Mouse (Mus musculus) kidney, adult 11 months (tissue): ENCODE results near the gene Rfesd.

ENCODE experiments used
- DNase-seq: peaks from one replicate; pipeline ENCODE4 v3.0.0; 2022

Gene Rfesd

DNA sequence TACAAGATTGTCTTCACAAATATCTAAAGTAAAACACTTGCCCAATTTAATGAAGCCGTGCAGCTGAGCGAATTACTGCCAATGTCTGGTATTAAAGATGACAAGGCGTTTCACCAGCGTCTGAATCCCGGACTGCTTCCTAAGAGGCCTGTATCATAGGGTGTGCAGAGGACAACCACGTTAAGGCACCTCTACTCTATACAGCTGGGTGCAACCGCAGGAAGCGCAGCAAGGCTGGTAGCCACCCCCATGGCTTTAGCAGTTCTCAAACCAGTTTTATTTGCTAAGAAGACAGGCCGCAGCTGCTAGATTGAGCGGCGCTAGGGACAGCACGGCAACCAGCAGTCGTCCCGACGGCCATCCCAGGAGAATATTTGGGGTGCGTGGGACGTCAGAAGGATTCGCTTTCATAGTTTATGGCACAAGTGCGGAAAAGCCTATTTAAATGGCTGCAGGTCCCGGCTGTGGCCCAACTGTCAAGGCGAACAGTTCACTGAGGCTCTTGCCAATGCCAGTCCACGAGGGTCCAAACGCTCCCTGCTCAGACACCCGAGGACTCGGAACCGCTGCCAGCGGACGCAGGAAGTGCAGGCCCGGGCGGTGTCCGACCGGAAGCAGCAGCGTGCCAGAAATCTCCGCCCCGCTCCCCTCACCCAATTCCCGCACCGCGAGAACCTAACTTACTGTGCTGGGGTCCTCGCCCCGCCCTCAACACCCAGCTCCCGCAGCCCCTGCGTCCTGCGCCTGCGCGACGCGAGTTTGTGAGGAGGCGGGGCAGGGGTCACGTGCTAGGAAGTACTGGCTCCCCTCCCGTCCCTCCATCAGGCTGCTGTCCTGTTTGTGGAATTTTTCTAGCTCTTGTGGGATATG, at the start of gene Rfesd:
Rfesd (minus strand) TSS at position 746 of the 870 bp plus-strand sequence.
- DNase-seq, result peak; percentile 98

- DNase-seq, result no peak
These were observed 45.9 kb upstream of the Rfesd start for GRCm38 (mm10) chr13:76064363-76064945.

- DNase-seq, result no peak
These were observed 45.0 kb upstream of the Rfesd start for GRCm38 (mm10) chr13:76063548-76063947.

DNA sequence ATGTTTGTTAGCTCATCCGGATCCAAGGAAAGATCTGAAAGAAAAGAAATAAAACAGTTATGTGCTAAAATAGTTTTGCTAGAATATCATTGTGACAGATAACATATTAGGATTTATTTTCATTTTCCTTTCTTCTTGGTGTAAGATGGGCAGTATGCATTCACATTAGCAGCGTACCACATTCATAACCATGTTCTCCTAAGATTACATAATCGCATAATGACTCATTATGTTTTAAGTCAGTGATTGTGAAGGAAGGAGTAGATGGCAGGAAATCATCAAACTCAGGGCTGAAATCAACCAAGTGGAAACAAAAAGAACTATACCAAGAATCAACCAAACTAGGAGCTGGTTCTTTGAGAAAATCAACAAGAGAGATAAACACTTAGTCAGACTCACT, 44.0 kb upstream of the Rfesd start:
- no peak for DNase-seq

DNA sequence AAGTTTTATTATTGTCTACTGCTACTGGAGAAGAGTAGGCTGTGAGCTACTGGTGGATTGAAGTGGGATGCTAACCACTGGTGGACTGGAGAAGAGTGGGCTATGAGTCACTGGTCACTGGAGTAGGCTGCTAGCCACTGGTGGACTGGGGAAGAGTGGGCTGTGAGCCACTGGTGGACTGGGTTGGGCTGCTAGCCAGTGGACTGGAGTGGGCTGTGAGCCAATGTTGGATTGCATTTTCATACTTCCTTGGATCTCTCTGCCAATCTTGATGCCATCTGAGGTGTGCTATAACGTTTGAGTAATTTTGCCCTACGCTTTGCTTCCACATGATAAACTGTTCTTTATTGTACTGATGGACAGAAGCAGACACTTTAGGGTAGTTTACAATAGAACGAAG, 43.6 kb upstream of the Rfesd start:
- no peak for DNase-seq

GRCm38 (mm10) chr13:76059591-76059990, 41.1 kb upstream of the Rfesd start:
- DNase-seq, result peak; percentile 28

GRCm38 (mm10) chr13:76057267-76058069, 38.9 kb upstream of the Rfesd start:
- DNase-seq, result no peak

DNA sequence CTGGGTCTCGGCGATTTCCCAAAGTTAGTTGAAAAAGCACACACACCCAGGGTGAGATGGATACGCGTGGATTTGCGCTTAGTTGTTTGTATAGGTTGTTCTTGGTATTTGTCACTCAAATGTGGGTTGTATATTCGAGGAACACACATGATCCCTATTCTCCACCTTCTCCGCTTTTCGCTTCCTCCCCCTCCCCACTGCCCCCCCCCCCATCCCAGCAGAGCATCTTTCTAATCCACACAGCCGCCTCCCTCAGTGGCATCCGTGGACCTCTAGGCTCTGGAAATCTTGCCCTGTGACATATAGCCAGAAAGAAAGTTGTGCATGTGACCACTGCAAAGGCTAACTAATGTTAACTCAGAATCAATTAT, 38.4 kb upstream of the Rfesd start, which contains the start of gene Gpr150:
Gpr150 (minus strand) TSS at position 101 of the 371 bp plus-strand sequence.
- DNase-seq, result no peak

DNA sequence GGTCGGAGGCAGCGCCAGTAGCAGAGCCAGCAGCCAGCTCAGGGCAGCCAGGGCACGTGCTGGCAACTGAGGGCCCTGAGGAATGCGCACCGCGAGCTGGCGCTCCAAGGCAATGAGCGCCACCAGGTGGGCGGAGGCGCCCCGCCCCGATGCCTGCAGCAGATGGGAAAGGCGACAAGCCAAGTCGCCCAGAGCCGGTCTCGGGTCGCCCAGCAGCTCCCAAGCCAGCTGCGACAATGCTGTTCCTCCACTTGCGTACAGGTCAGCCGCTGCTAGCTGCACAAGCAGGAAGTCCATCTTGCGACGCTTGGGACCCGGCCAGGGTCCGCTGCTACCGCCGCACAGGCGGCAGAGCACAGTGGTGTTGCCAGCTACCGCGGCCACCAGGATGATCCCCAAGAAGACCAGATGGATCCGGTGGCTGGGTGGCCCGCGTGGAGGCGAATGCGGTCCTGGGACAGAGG, 37.8 kb upstream of the Rfesd start:
- DNase-seq, result peak; percentile 80

- peak; percentile 8 for DNase-seq
These were observed 37.1 kb upstream of the Rfesd start for GRCm38 (mm10) chr13:76055391-76056232.

GRCm38 (mm10) chr13:76044971-76045370, 26.5 kb upstream of the Rfesd start:
- no peak for DNase-seq

DNA sequence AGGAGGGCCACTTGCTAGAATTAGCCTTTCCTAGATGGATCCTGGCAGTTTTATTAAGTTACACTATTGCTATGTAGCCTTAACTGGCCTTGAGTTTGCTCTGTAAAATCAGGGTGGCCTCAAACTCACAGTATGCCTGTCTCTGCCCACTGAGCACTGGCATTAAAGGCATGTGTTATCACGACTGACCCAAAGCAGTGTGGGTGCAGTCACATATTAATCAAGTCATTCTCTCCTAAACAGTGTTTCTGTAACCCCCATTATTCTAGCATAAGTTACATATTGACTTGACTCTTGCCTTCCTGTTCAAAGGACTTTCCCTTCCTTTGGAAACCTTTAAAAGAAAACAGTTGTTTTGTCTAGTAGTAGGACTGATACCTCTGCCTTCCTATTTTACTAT, 23.9 kb upstream of the Rfesd start:
- DNase-seq, result no peak

- no peak for DNase-seq
These were observed 6.1 kb upstream of the Rfesd start for GRCm38 (mm10) chr13:76024588-76024987.

GRCm38 (mm10) chr13:76021782-76022181, 3.3 kb upstream of the Rfesd start:
- no peak for DNase-seq

DNA sequence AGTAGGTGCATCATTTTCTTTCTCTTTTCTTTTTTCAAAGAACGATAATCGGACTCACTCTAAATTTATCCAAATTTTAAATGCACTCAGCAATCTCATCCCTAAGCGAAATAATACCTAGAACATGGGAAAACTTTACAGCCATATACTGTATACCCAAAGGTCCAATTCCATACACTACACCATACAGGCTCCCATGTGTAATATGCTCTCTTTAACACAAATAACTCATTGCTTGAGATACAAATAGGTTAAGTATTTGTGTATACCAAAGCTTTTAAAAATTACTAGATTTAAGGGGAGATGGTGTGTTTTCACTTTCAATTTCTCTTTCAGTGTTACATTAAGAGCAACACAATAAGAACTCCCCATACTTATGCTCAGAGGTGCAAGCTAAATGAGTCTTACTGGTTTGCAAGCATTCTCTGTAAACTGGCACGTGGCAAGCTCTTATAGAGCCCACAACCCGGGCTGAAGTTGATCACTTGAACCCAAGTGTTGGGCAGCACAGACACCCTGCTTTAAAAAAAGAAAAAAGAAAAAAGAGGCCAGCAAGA, 403 bp upstream of the Rfesd start:
- DNase-seq, result no peak

DNA sequence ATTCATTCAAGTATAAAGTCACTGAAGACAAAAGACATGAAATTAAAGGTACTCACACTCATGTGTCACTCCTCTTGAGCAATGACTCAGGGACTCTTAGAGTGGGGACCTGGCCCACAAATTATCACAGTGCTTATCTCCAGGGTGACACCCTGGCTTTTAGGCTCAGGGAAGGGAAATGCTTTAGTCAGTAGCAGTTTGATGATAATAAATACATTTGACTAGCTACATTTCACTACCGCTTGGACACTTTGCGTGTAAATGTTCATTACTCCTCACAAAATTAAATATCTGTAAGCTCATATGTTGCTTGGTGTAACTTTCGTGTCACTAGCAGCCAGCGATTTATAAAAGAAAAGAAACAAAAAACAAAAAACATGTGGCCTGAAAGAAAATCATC, 1.1 kb downstream of the Rfesd start:
- no peak for DNase-seq

DNA sequence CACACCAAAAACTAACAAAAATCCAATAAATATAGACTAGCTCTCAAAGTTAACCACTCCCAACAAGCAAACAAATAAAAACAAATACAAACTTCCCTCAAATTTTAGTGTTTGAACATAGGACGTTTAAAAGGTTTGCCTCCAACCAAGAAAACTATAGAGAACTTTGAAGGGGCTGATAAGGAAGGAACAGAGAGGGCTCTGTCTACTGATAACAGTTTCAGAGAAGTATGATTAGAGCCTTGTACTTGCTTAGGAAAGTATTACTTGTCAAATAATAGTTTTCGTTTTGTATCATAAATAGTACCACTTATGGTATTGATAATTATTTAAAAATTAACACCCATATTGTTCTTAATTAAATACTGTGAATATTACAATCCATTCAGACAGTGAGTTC, 4.0 kb downstream of the Rfesd start:
- DNase-seq, result no peak

- no peak for DNase-seq
These were observed 15.2 kb downstream of the Rfesd start for GRCm38 (mm10) chr13:76003272-76003671.

DNA sequence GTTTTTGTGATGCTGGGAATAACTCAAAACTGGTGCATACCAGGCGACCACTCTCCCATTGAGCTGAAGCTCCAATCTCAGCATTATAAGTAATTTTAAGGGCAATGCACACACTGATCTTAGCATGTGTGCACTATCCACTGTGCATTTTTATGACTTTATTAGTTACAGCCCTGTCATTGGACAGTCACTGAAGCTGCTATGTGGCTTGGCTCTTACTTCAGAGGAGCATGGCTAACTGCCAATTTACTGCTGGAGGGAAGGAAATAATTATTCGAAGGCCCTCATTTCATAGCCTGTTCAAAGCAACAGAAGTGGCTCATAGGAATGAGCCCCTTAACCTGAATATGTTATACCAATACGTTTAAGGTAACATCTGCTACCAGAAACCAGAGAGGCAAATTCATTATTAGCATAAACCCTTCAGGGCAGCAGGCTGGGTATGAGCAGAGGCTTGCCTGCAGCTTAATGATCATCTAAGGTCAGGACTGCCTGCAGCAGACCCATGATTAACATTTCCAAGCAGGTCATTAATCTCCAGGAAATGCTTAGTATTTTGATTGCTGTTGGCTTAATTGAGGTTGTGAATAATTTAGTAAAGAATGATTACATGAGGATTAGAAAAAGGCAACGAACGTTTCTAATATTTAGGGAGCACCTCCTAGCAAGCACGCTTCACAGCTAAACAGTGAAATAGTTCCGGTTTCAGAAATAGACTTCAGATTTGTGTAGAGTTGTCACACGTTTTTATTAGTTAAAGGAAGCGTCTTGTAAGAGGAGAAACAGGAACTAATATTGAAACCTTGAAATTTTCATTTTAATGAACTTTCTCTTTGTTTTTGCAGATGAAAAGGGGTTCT, 26.1 kb downstream of the Rfesd start:
- DNase-seq, result peak; percentile 52

DNA sequence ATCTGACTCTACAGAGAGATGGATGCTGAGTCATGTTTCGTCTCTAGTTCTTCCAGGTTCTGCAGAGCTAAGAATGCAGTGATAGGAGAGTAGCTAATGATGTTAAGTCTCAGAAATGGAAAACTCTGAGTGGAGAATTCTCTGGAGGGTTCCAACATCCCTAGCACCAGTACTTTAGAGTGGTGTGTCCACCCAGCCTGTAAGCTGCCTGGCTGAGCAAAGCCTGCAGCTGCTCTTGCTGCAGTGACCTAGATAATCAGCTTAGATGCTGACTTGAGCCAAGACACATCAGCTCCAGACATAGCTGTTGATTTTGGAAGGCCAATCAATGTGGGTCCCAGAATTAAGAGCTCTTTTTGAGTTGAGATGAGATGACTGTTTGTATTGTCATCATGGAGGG, 30.4 kb downstream of the Rfesd start:
- no peak for DNase-seq

DNA sequence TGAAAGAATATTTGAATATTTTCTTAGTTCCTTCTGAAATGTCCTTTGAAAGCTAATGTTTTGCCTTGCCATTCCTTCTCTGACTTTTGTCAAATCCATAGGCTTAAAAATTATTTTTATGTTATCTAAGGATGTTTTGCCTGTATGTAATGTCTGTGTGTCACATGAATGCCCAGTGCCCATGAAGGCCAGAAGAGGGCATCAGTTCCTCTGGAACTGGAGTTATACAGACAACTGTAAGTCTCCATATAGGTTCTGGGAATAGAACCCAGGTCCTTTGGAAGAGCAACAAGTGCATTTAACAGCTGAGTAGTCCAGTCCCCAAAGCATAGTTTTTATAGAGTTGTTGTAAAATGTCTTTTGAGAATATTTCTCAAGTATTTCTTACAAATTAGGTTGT, 36.6 kb downstream of the Rfesd start:
- DNase-seq, result no peak
